Mouse (Mus musculus): ENCODE results near the gene Zmynd8.

GRCm38 (mm10) chr2:165936106-165936505 lies 37.3 kb upstream of the Zmynd8 start:
- TF ChIP-seq CTCF (IDR thresholded peaks at IDR 0.05; ENCODE audit: low read depth): no peak
- 0 out of 2 replicates have a peak, but pooled peaks have one; percentile 12 for TF ChIP-seq EP300 (IDR thresholded peaks at IDR 0.05; ENCODE audit: low read depth)

All from heart, postnatal 0 days (tissue).